Mouse (Mus musculus): ENCODE data around the gene Uck2. TPM values are rescaled to one million over a fixed set of nuclear protein-coding genes. Genes with fewer than 3 reads are reported as not detected.

Gene Uck2
- total and polyA plus RNA-seq, 3 experiments = 191 to 643 (median 290) TPM

DNA sequence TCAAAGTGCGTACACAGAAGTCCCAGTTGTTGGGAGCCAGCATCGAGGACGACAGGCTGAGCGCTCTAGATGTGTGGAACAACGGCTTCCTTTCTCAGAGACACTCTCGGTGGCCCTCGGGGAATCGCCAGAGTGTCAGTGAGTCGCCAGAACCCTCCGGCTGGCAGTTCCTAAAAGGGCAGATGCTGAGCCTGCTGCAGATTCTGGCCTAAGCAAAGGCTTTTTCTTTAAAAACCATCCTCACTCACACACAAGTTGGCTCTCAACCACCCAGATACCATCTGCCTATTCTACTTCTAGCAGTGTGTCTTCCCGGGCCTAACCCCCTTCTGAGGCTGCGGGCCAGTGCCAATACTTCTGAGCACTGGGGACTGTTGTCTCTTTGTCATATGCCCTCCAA is 45.2 kb downstream of the Uck2 start:
- peaks cover 5 to 8% of the 10 kb centered on the region in 2 experiments for H3K4me1 ChIP-seq (ENCODE audit: control insufficient read depth in 1 of 2, insufficient read depth in 2 of 2, low read length in 2 of 2)
- no peaks in the 10 kb centered on the region for H3K27me3 ChIP-seq (ENCODE audit: control insufficient read depth in 1 of 2, insufficient read depth in 2 of 2, low read length in 2 of 2)
- no peak overlapping the region for H3K9ac ChIP-seq (ENCODE audit: control insufficient read depth, low read depth, low read length, poor library complexity, severe bottlenecking)
- peaks cover 7 to 8% of the 10 kb centered on the region in 2 experiments for H3K36me3 ChIP-seq (ENCODE audit: control insufficient read depth in 1 of 2, insufficient read depth in 2 of 2, low read length in 2 of 2)
- H3K79me2 ChIP-seq (ENCODE audit: control insufficient read depth, insufficient read depth, low read length, poor library complexity) = peaks cover 67% of the 10 kb centered on the region
- H3K9me3 ChIP-seq (replicated peaks; ENCODE audit: insufficient read depth, low read length) = no peaks in the 10 kb centered on the region
- H3K27ac ChIP-seq (ENCODE audit: control insufficient read depth, low read depth, low read length) = no peak overlapping the region
- no peak for TF ChIP-seq TCF12 (IDR thresholded peaks at IDR 0.05; ENCODE audit: low read depth, low read length)
- TF ChIP-seq SIN3A (IDR thresholded peaks at IDR 0.05; ENCODE audit: low read length) = no peak
- no peak for TF ChIP-seq TBP (IDR thresholded peaks at IDR 0.05; ENCODE audit: low read depth, low read length)
- no peak for TF ChIP-seq POLR2AphosphoS2 (IDR thresholded peaks at IDR 0.05; ENCODE audit: low read length)
- TF ChIP-seq KAT2A (conservative IDR thresholded peaks at IDR 0.05; ENCODE audit: low read depth, low read length) = no peak
- no peak for TF ChIP-seq JUND (IDR thresholded peaks at IDR 0.05; ENCODE audit: low read depth, low read length)
- TF ChIP-seq ZNF384 (IDR thresholded peaks at IDR 0.05; ENCODE audit: low read depth, low read length) = no peak
- TF ChIP-seq BHLHE40 (IDR thresholded peaks at IDR 0.05; ENCODE audit: borderline replicate concordance, low read depth, low read length) = no peak
- TF ChIP-seq MAX (IDR thresholded peaks at IDR 0.05; ENCODE audit: low read length) = no peak
- no peak for TF ChIP-seq ELF1 (IDR thresholded peaks at IDR 0.05; ENCODE audit: low read depth, low read length)
- TF ChIP-seq ETS1 (IDR thresholded peaks at IDR 0.05; ENCODE audit: low read depth, low read length) = no peak
- TF ChIP-seq UBTF (IDR thresholded peaks at IDR 0.05; ENCODE audit: borderline replicate concordance, insufficient read depth, low read depth, low read length) = no peak
- TF ChIP-seq SMC3 (IDR thresholded peaks at IDR 0.05; ENCODE audit: low read depth, low read length) = no peak
- no peak for TF ChIP-seq POLR2A (IDR thresholded peaks at IDR 0.05; ENCODE audit: control insufficient read depth in 1 of 2, insufficient read depth in 1 of 2, low read depth in 1 of 2, low read length in 2 of 2, poor library complexity in 1 of 2)
- H3K4me3 ChIP-seq (ENCODE audit: control insufficient read depth in 1 of 2, insufficient read depth in 1 of 2, low read depth in 2 of 2, low read length in 2 of 2) = no peak overlapping the region
- no peak for DNase-seq (ENCODE audit: low read depth, low spot score)

- H3K4me3 ChIP-seq (ENCODE audit: control insufficient read depth in 1 of 2, insufficient read depth in 1 of 2, low read depth in 2 of 2, low read length in 2 of 2) = no peak overlapping the region
- H3K4me1 ChIP-seq (ENCODE audit: control insufficient read depth in 1 of 2, insufficient read depth in 2 of 2, low read length in 2 of 2) = peaks cover 5 to 8% of the 10 kb centered on the region in 2 experiments
- H3K9ac ChIP-seq (ENCODE audit: control insufficient read depth, low read depth, low read length, poor library complexity, severe bottlenecking) = no peak overlapping the region
- peaks cover 48% of the 10 kb centered on the region for H3K79me2 ChIP-seq (ENCODE audit: control insufficient read depth, insufficient read depth, low read length, poor library complexity)
- TF ChIP-seq RCOR1 (IDR thresholded peaks at IDR 0.05; ENCODE audit: low read depth, low read length) (no peak), TAL1 (IDR thresholded peaks at IDR 0.05; ENCODE audit: low read length) (no peak), SMC3 (IDR thresholded peaks at IDR 0.05; ENCODE audit: low read depth, low read length) (no peak), TCF12 (IDR thresholded peaks at IDR 0.05; ENCODE audit: low read depth, low read length) (no peak), JUND (IDR thresholded peaks at IDR 0.05; ENCODE audit: low read depth, low read length) (no peak), BHLHE40 (IDR thresholded peaks at IDR 0.05; ENCODE audit: borderline replicate concordance, low read depth, low read length) (no peak)
- no peaks in the 10 kb centered on the region for H3K9me3 ChIP-seq (replicated peaks; ENCODE audit: insufficient read depth, low read length)
- H3K36me3 ChIP-seq (ENCODE audit: control insufficient read depth in 1 of 2, insufficient read depth in 2 of 2, low read length in 2 of 2) = peaks cover 7 to 8% of the 10 kb centered on the region in 2 experiments
- H3K27me3 ChIP-seq (ENCODE audit: control insufficient read depth in 1 of 2, insufficient read depth in 2 of 2, low read length in 2 of 2) = no peaks in the 10 kb centered on the region
- no peak overlapping the region for H3K27ac ChIP-seq (ENCODE audit: control insufficient read depth, low read depth, low read length)
- no peak for DNase-seq (ENCODE audit: low read depth, low spot score)
These were observed 47.3 kb downstream of the Uck2 start for GRCm38 (mm10) chr1:167237798-167238197.
